Mouse (Mus musculus): ENCODE data around the gene Khdc1c.
"Not testable (repeated sequence)": the region's sequence is repeated elsewhere in the genome, so short reads cannot be mapped to it uniquely, and the experiment has no call there.

DNA sequence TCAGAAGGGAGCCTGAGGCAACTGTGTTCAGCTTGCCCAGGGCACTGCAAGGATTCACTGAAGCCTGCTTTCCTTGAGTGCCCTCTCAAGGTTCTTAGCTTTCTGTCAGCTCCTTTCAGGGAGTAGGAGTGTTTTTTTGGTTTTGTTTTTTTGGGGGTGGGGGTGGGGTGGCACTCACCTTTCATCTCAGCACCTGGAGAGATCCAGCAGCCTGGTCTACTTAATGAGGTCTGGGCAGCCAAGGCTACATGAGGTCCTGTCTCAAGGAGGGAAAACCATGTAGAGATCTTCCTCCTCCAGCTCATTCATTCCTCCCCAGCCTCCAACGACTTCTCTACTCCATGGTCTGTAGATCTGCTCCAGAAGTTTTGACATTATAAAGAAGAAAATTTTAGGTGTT is at the start of gene Khdc1c:
- not testable (repeated sequence) for TF ChIP-seq CTCF (IDR thresholded peaks at IDR 0.05; ENCODE audit: extremely low read depth, insufficient read depth, insufficient read length, insufficient replicate concordance); POLR2A (IDR thresholded peaks at IDR 0.05; ENCODE audit: low read depth, low read length)
